Mouse (Mus musculus) MEL (cell line): ENCODE data around the gene Ap1b1. TPM values are rescaled to one million over a fixed set of nuclear protein-coding genes. Genes with fewer than 3 reads are reported as not detected.

Source experiments
- DNase-seq: peaks from one replicate; pipeline ENCODE4 v3.0.0; 2011; ENCODE audit warnings: low read depth, low spot score
- H3K27ac ChIP-seq: 2 replicates; pipeline ENCODE4 v1.5.1; 2012; ENCODE audit warnings: low read depth, mild to moderate bottlenecking, control low read depth, low read length, moderate library complexity; ENCODE audit not compliant: control insufficient read depth
- H3K27me3 ChIP-seq, 2 experiments: fragments of 150-350 bp in 1 of 2; sonication (generic) in 1 of 2; 2 replicates each; pipeline ENCODE4 v1.6.1; 2012; ENCODE audit warnings: low read length in 2 of 2, mild to moderate bottlenecking in 2 of 2, improper control_type of control experiment in 1 of 2, moderate library complexity in 1 of 2; ENCODE audit not compliant: insufficient read depth in 2 of 2, control insufficient read depth in 1 of 2
- H3K36me3 ChIP-seq, 2 experiments: 2 replicates each; pipeline ENCODE4 v1.6.1; 2012 to 2014; ENCODE audit warnings: low read length in 2 of 2, improper control_type of control experiment in 1 of 2, inconsistent platforms in 1 of 2, mild to moderate bottlenecking in 1 of 2; ENCODE audit not compliant: insufficient read depth in 2 of 2, control insufficient read depth in 1 of 2
- H3K4me1 ChIP-seq, 2 experiments: fragments of 150-350 bp in 1 of 2; sonication (generic) in 1 of 2; 2 replicates each; pipeline ENCODE4 v1.6.1; 2012; ENCODE audit warnings: low read length in 2 of 2, improper control_type of control experiment in 1 of 2, mild to moderate bottlenecking in 1 of 2; ENCODE audit not compliant: insufficient read depth in 2 of 2, control insufficient read depth in 1 of 2
- H3K4me3 ChIP-seq, 2 experiments: fragments of 150-350 bp in 1 of 2; sonication (generic) in 1 of 2; 2 replicates each; pipeline ENCODE4 v1.5.1; 2012; ENCODE audit warnings: low read depth in 2 of 2, low read length in 2 of 2, mild to moderate bottlenecking in 2 of 2, moderate library complexity in 2 of 2, control low read depth in 1 of 2, improper control_type of control experiment in 1 of 2; ENCODE audit not compliant: control insufficient read depth in 1 of 2, insufficient read depth in 1 of 2
- H3K79me2 ChIP-seq: 2 replicates; pipeline ENCODE4 v1.6.1; 2012; ENCODE audit warnings: mild to moderate bottlenecking, low read length, moderate library complexity; ENCODE audit not compliant: control insufficient read depth, poor library complexity, insufficient read depth
- H3K9ac ChIP-seq: 2 replicates; pipeline ENCODE4 v1.6.1; 2012; ENCODE audit warnings: low read depth, mild to moderate bottlenecking, control low read depth, low read length, moderate library complexity; ENCODE audit not compliant: control insufficient read depth, poor library complexity, severe bottlenecking
- H3K9me3 ChIP-seq: fragments of 150-350 bp; sonication (generic); replicated peaks from 2 replicates; pipeline ENCODE4 v1.6.1; 2012; ENCODE audit warnings: mild to moderate bottlenecking, low read length, improper control_type of control experiment, moderate library complexity; ENCODE audit not compliant: insufficient read depth
- BHLHE40 ChIP-seq: IDR thresholded peaks from 2 replicates; pipeline ENCODE4 v1.6.1; 2012; ENCODE audit warnings: low read depth, mild to moderate bottlenecking, inconsistent platforms, low read length, improper control_type of control experiment, borderline replicate concordance
- CHD2 ChIP-seq: IDR thresholded peaks from 2 replicates; pipeline ENCODE4 v1.6.1; 2011; ENCODE audit warnings: low read length, improper control_type of control experiment
- CTCF ChIP-seq, 3 experiments: IDR thresholded peaks in 2 of 3; conservative IDR thresholded peaks in 1 of 3; 2 replicates each; pipeline ENCODE4 v1.5.1; 2011 to 2012; ENCODE audit warnings: low read length in 3 of 3, low read depth in 2 of 3, mild to moderate bottlenecking in 2 of 3, improper control_type of control experiment in 1 of 3, inconsistent platforms in 1 of 3, mixed read lengths in 1 of 3, moderate library complexity in 1 of 3; ENCODE audit not compliant: control insufficient read depth in 1 of 3, insufficient read depth in 1 of 3, poor library complexity in 1 of 3, severe bottlenecking in 1 of 3
- ELF1 ChIP-seq: IDR thresholded peaks from 2 replicates; pipeline ENCODE4 v1.6.1; 2014; ENCODE audit warnings: low read depth, mild to moderate bottlenecking, inconsistent platforms, low read length, improper control_type of control experiment, moderate library complexity
- EP300 ChIP-seq, 2 experiments: IDR thresholded peaks; 2 replicates each; pipeline ENCODE4 v1.6.1; 2011; ENCODE audit warnings: improper control_type of control experiment in 2 of 2, low read length in 2 of 2, low read depth in 1 of 2, mild to moderate bottlenecking in 1 of 2
- ETS1 ChIP-seq: IDR thresholded peaks from 2 replicates; pipeline ENCODE4 v1.6.1; 2012; ENCODE audit warnings: low read depth, mild to moderate bottlenecking, inconsistent platforms, low read length, improper control_type of control experiment, moderate library complexity
- GABPA ChIP-seq: IDR thresholded peaks from 2 replicates; pipeline ENCODE4 v1.6.1; 2012; ENCODE audit warnings: low read depth, mild to moderate bottlenecking, inconsistent platforms, low read length, improper control_type of control experiment, moderate library complexity
- JUND ChIP-seq: IDR thresholded peaks from 2 replicates; pipeline ENCODE4 v1.6.1; 2011; ENCODE audit warnings: low read depth, mild to moderate bottlenecking, improper control_type of control experiment, low read length
- KAT2A ChIP-seq: conservative IDR thresholded peaks from 2 replicates; pipeline ENCODE4 v1.6.1; 2012; ENCODE audit warnings: low read depth, low read length, improper control_type of control experiment, inconsistent platforms
- MAFK ChIP-seq: IDR thresholded peaks from 2 replicates; pipeline ENCODE4 v1.6.1; 2011; ENCODE audit warnings: low read depth, mild to moderate bottlenecking, low read length, improper control_type of control experiment, borderline replicate concordance
- MAZ ChIP-seq: IDR thresholded peaks from 2 replicates; pipeline ENCODE4 v1.6.1; 2012; ENCODE audit warnings: low read depth, mild to moderate bottlenecking, inconsistent platforms, low read length, improper control_type of control experiment
- MEF2A ChIP-seq: IDR thresholded peaks from 2 replicates; pipeline ENCODE4 v1.6.1; 2014; ENCODE audit warnings: low read depth, mild to moderate bottlenecking, inconsistent platforms, low read length, improper control_type of control experiment; ENCODE audit not compliant: poor library complexity, insufficient replicate concordance, severe bottlenecking; ENCODE audit errors: extremely low read depth
- MXI1 ChIP-seq: IDR thresholded peaks from 2 replicates; pipeline ENCODE4 v1.6.1; 2011; ENCODE audit warnings: mild to moderate bottlenecking, low read depth, low read length, improper control_type of control experiment
- MYB ChIP-seq: IDR thresholded peaks from 2 replicates; pipeline ENCODE4 v1.6.1; 2011; ENCODE audit warnings: mild to moderate bottlenecking, low read depth, low read length, improper control_type of control experiment
- POLR2A ChIP-seq, 2 experiments: IDR thresholded peaks; 2 replicates each; pipeline ENCODE4 v1.6.1; 2011 to 2012; ENCODE audit warnings: low read length in 2 of 2, mild to moderate bottlenecking in 2 of 2, control low read depth in 1 of 2, improper control_type of control experiment in 1 of 2, low read depth in 1 of 2, moderate library complexity in 1 of 2; ENCODE audit not compliant: control insufficient read depth in 1 of 2, insufficient read depth in 1 of 2, poor library complexity in 1 of 2
- POLR2AphosphoS2 ChIP-seq: IDR thresholded peaks from 2 replicates; pipeline ENCODE4 v1.6.1; 2011; ENCODE audit warnings: low read length, improper control_type of control experiment
- RAD21 ChIP-seq: IDR thresholded peaks from 2 replicates; pipeline ENCODE4 v1.6.1; 2011; ENCODE audit warnings: mild to moderate bottlenecking, low read depth, low read length, improper control_type of control experiment
- RCOR1 ChIP-seq: IDR thresholded peaks from 2 replicates; pipeline ENCODE4 v1.6.1; 2012; ENCODE audit warnings: low read depth, mild to moderate bottlenecking, inconsistent platforms, low read length, improper control_type of control experiment
- SIN3A ChIP-seq: IDR thresholded peaks from 2 replicates; pipeline ENCODE4 v1.6.1; 2012; ENCODE audit warnings: low read length, improper control_type of control experiment, inconsistent platforms
- SMC3 ChIP-seq: IDR thresholded peaks from 2 replicates; pipeline ENCODE4 v1.6.1; 2011; ENCODE audit warnings: low read depth, low read length, improper control_type of control experiment
- TAL1 ChIP-seq: IDR thresholded peaks from 2 replicates; pipeline ENCODE4 v1.6.1; 2012; ENCODE audit warnings: mild to moderate bottlenecking, inconsistent platforms, low read length, moderate library complexity, mixed read lengths
- UBTF ChIP-seq: IDR thresholded peaks from 2 replicates; pipeline ENCODE4 v1.6.1; 2012; ENCODE audit warnings: low read depth, mild to moderate bottlenecking, inconsistent platforms, low read length, improper control_type of control experiment, moderate library complexity, borderline replicate concordance; ENCODE audit not compliant: insufficient read depth
- ZMIZ1 ChIP-seq: IDR thresholded peaks from 2 replicates; pipeline ENCODE4 v1.6.1; 2012; ENCODE audit warnings: low read depth, mild to moderate bottlenecking, inconsistent platforms, low read length, improper control_type of control experiment, moderate library complexity
- ZNF384 ChIP-seq: IDR thresholded peaks from 2 replicates; pipeline ENCODE4 v1.6.1; 2012; ENCODE audit warnings: low read depth, mild to moderate bottlenecking, inconsistent platforms, low read length, improper control_type of control experiment
- polyA plus RNA-seq, 2 experiments: library from polyadenylated mRNA; stranded (reverse) in 1 of 2; unstranded in 1 of 2; fragments of >175 nt in 1 of 2; fragments of >200 nt in 1 of 2; gene quantifications; 2 replicates each; pipeline versions ENCODE4 v1.2.1 to v1.2.4; 2012; ENCODE audit warnings: low replicate concordance in 2 of 2, low read depth in 1 of 2; ENCODE audit not compliant: insufficient read length in 2 of 2, insufficient read depth in 1 of 2, missing spikeins in 1 of 2
- total RNA-seq: library from RNA; depleted of rRNA; stranded (reverse); fragments of 300-350 nt; gene quantifications from 2 replicates; pipeline ENCODE4 v1.2.3, GENCODE M21; 2012

Ap1b1 gene
- total and polyA plus RNA-seq, 3 experiments: 60.1 to 79.3 TPM; not detected in 1

- no peaks in the 10 kb centered on the region for H3K4me1 ChIP-seq
- no peaks in the 10 kb centered on the region for H3K27me3 ChIP-seq
- H3K36me3 ChIP-seq: peaks cover 0 to 16% of the 10 kb centered on the region in 2 experiments; a peak in 1 of 4 replicates
- no peaks in the 10 kb centered on the region for H3K79me2 ChIP-seq
- H3K4me3 ChIP-seq: no peak overlapping the region
- H3K27ac ChIP-seq: no peak overlapping the region
- no peak for DNase-seq
- no peaks in the 10 kb centered on the region for H3K9me3 ChIP-seq
- TF ChIP-seq BHLHE40 (no peak), POLR2A (IDR thresholded peaks at IDR 0.05; ENCODE audit: control insufficient read depth in 1 of 2, insufficient read depth in 1 of 2, low read depth in 1 of 2, low read length in 2 of 2, poor library complexity in 1 of 2) (no peak), EP300 (IDR thresholded peaks at IDR 0.05; ENCODE audit: low read depth in 1 of 2, low read length in 2 of 2) (no peak), RAD21 (no peak), ZNF384 (no peak), TAL1 (no peak), UBTF (no peak), ETS1 (no peak), MAFK (no peak), KAT2A (no peak), POLR2AphosphoS2 (no peak)
- H3K9ac ChIP-seq: no peak overlapping the region
These were observed 38.5 kb downstream of the Ap1b1 start for GRCm38 (mm10) chr11:5025108-5025507.

GRCm38 (mm10) chr11:5028228-5028627, 41.6 kb downstream of the Ap1b1 start:
- no peak for DNase-seq
- no peak overlapping the region for H3K27ac ChIP-seq
- H3K27me3 ChIP-seq: no peaks in the 10 kb centered on the region
- TF ChIP-seq MYB (no peak), GABPA (no peak), ZMIZ1 (no peak), MAZ (no peak), EP300 (IDR thresholded peaks at IDR 0.05; ENCODE audit: low read depth in 1 of 2, low read length in 2 of 2) (no peak), RCOR1 (no peak), CTCF (IDR thresholded peaks at IDR 0.05 in 2 of 3, conservative IDR thresholded peaks at IDR 0.05 in 1 of 3; ENCODE audit: control insufficient read depth in 1 of 3, insufficient read depth in 1 of 3, low read depth in 2 of 3, low read length in 3 of 3, poor library complexity in 1 of 3, severe bottlenecking in 1 of 3) (no peak), ELF1 (no peak), CHD2 (no peak), MEF2A (no peak), POLR2A (IDR thresholded peaks at IDR 0.05; ENCODE audit: control insufficient read depth in 1 of 2, insufficient read depth in 1 of 2, low read depth in 1 of 2, low read length in 2 of 2, poor library complexity in 1 of 2) (no peak), KAT2A (no peak), JUND (no peak), SMC3 (no peak), MXI1 (no peak), ETS1 (no peak), ZNF384 (no peak), UBTF (no peak), SIN3A (no peak)
- peaks cover 0 to 21% of the 10 kb centered on the region in 2 experiments; a peak in 3 of 4 replicates for H3K36me3 ChIP-seq
- no peak overlapping the region for H3K4me3 ChIP-seq
- H3K9ac ChIP-seq: no peak overlapping the region
- no peaks in the 10 kb centered on the region for H3K4me1 ChIP-seq
- no peaks in the 10 kb centered on the region for H3K9me3 ChIP-seq
- H3K79me2 ChIP-seq: no peaks in the 10 kb centered on the region
